Comparison of ENCODE assay signal across 16 mouse cellular contexts in the genomic region with DNA sequence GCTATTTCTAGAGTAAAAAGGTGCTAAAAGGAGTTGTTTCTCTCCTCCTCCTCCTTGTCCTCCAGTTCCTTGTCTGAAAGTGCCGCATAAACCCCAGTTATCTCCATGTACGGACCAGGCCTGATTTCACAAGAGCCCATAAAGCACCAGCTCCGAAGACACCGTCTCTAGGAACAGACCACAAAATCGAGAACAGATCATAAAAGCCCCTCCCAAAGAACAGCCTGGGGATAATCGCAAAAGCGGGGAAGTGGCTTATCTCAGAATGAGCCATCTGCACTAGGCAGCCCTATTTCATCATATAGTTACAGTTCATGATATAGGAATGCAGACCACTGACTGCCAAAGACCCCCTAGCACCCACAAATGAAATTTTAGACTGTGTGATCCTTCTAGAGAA.
"Had no signal": no experiment of that assay in that cellular context is flagged by ENCODE, and none has a peak within 500 bp of the region (broad histone marks: within the 10 kb centered on the region; RNA-seq: fewer than 3 reads in every experiment).

No protein-coding gene starts in this region.

- H3K36me3 ChIP-seq: liver, embryonic 13.5 days; midbrain, embryonic 10.5 days; midbrain, embryonic 15.5 days; neural tube, embryonic 13.5 days had no signal

- ATAC-seq: intestine, postnatal 0 days; lung, postnatal 0 days; midbrain, embryonic 15.5 days had no signal

- H3K4me2 ChIP-seq: liver, embryonic 13.5 days; lung, embryonic 14.5 days; midbrain, embryonic 15.5 days; neural tube, embryonic 13.5 days had no signal

- DNase-seq: kidney, adult 2 months; kidney, postnatal 25 days; layer of hippocampus, adult 9-11 months; liver, embryonic 13.5 days; lung, embryonic 14.5 days; lung, postnatal 36 days; retina, postnatal 1 day; thymus, adult 18-20 months; thymus, postnatal 36 days had no signal

- H3K27ac ChIP-seq: kidney, postnatal 0 days; layer of hippocampus, adult 2 months; liver, embryonic 13.5 days; midbrain, embryonic 10.5 days; midbrain, embryonic 15.5 days; neural tube, embryonic 13.5 days had no signal

- H3K4me3 ChIP-seq: layer of hippocampus, adult 2 months; liver, embryonic 13.5 days; midbrain, embryonic 10.5 days; midbrain, embryonic 15.5 days; neural tube, embryonic 13.5 days had no signal

- H3K4me1 ChIP-seq: liver, embryonic 13.5 days; midbrain, embryonic 10.5 days; midbrain, embryonic 15.5 days had no signal

- H3K27me3 ChIP-seq: midbrain, embryonic 15.5 days; neural tube, embryonic 13.5 days had no signal

- H3K9ac ChIP-seq: liver, embryonic 13.5 days; lung, embryonic 14.5 days; midbrain, embryonic 15.5 days; neural tube, embryonic 13.5 days had no signal

- H3K9me3 ChIP-seq: liver, embryonic 13.5 days; midbrain, embryonic 10.5 days; midbrain, embryonic 15.5 days; neural tube, embryonic 13.5 days had no signal
